Mouse (Mus musculus): ENCODE measurements around the gene Epn1.

Gene Epn1

GRCm38 (mm10) chr7:5080010-5080751 is at the start of gene Epn1:
Gene Epn1 (plus strand): TSS chr7:5080235.
- peak; percentile 97 for DNase-seq

- DNase-seq, result no peak
Observed at GRCm38 (mm10) chr7:5030554-5031275, 49.3 kb upstream of the Epn1 start.

GRCm38 (mm10) chr7:5031496-5031895 is 48.5 kb upstream of the Epn1 start:
- no peak for DNase-seq

DNA sequence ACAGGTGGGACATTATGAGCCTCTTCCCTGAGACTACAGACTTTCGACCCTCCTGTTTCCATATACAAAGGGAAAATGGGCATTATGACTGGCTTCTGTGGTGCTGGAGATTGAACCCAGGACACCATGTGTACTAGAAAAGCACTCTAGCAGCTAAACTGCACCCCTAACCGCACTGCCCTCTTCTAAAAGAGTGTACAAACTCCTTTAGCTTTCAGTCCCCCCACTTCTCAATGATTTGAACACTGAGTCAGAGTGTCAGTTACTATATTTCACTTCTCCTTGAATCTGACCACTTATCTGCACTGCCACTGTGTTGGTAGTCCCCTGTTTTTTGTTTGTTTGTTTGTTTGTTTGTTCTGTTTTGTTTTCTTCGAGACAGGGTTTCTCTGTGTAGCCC is 46.2 kb upstream of the Epn1 start, which contains the start of gene 4632433K11Rik:
4632433K11Rik (plus strand) TSS at position 301 of the 400 bp plus-strand sequence.
- no peak for DNase-seq

- no peak for DNase-seq
Observed at GRCm38 (mm10) chr7:5035628-5036027, 44.4 kb upstream of the Epn1 start.

DNA sequence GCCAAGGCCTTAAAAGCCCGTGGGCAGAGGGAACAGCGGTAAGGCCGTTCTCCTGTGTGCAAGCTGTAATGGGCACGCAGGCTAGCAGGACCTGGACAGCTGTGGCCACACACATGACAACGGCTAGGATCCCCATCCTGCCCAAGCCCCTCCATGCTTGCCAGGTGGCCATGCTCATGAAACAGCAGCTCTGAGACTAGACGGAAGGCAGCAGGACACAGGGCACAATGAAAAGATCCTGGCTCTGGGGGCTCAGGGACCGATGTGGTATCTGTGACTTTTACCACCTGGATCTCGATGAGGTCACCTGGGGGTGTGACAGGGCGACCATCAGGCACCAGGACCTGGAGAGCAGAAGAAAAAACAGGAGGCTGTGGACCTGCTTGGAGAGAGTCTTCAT is 43.9 kb upstream of the Epn1 start:
- DNase-seq, result no peak

GRCm38 (mm10) chr7:5037026-5037425 is 43.0 kb upstream of the Epn1 start:
- no peak for DNase-seq

DNA sequence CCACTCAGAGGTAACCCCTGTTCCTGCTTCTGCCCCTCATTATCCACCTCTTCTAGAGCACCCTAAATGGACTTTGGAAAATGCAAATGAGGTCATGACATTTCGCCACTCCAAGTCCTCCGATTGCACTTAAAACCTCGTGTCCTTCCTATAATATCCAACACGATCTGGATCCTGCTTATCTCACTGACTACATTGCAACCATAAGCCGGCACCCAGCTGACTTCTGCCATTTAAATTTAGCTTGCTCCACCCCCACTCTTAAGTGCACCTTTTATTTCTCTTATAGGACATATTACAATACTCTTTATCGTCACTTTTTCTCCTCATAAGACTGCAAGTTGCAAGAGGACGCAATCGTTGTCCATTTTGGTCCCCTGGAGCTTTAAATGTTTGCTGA is 42.6 kb upstream of the Epn1 start:
- no peak for DNase-seq

DNA sequence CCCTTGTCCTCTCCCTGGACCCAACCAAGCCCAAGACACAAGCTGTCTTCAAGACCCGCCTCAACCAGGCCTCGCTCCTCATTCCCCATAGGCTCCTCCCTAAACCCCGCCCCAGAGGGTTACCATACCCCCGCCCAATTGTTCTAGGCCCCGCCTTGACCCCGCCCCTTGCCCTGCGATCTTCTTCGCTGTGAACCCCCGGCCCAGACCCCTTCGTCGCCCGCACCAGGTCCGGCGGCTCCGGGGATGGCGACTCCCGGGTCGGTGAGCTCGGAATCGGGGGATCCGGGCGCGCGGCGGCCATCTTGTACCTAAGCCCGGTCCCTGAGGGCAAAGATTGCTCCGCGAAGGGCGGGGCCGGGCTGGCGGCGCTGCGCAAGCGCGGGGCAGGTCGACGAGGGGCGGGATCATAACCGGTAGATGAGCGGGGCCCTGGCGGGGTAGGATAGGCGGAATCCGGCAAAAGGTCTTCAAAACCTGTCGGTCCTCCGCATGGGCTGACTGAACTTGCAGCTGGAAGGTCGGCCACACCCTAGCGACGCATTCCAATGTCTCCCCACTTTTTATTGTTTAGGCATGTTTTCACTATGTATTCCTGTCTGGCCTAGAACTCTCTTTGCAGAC is 41.8 kb upstream of the Epn1 start, which contains the start of gene Zfp784:
Zfp784 (minus strand) TSS at position 338 of the 624 bp plus-strand sequence.
- DNase-seq, result peak; percentile 96

GRCm38 (mm10) chr7:5038940-5039339 is 41.1 kb upstream of the Epn1 start:
- DNase-seq, result no peak

DNA sequence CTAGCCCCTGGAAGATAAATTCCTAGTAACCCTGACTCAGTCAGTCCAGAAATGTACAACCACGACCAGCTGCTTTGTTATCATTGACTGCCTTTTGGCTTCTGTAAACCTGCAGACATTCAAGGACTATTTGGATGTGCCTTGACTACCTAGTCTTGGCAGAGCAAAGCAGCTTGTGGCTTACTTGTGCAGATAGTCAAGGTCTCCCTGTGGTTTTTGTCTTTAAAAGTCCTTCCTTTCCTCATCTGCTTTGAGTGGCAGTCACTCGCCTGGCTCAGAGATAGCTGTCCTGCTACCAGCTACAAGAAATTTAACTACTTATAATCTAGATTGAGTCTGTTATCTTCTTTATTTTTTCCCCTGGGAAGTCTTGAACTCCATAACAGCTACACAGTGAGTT is 35.1 kb upstream of the Epn1 start:
- no peak for DNase-seq

DNA sequence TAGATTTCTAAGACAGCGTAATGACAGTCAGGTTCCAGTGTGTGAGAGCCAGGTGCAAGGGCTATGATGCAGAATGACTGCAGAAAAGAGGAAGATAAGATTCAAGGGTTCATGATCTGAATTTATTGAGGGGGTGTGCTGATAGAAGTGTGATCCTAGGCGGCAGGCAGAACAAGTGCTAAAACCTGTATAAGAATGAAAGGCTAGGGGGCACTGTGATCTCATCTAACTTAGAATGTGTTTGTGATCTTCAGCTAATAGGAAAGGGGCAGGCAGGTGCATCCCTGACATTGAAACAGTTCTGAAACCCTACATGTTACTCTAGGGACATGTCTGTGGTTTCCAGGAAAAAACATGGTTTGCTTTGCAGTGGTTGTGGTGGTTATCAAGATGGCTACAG is 33.9 kb upstream of the Epn1 start:
- no peak for DNase-seq

DNA sequence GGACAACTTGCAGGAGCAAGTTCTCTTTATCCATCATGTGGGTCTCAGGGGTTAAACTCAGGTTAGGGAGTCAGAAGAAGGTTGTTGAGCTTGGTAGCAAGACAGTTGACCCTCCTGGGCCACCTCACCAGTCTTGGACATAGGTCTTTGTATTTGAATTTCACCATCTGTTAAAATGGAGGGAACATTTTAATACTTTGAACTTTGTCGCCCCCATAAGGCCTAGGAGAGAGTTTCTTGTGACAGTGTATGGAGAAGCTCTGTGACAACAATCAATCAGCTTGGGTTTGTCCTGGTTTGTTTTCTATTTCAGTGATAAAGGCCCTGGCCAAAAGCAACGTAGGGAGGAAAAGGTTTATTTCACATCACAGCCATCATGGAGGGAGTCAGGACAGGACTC is 32.7 kb upstream of the Epn1 start:
- DNase-seq, result peak; percentile 61

- peak; percentile 72 for DNase-seq
Observed at GRCm38 (mm10) chr7:5051193-5052192, 28.5 kb upstream of the Epn1 start, which contains the start of gene Zfp580. Gene Zfp580 (plus strand): TSS chr7:5051538.

GRCm38 (mm10) chr7:5052438-5052837 is 27.6 kb upstream of the Epn1 start:
- no peak for DNase-seq

DNA sequence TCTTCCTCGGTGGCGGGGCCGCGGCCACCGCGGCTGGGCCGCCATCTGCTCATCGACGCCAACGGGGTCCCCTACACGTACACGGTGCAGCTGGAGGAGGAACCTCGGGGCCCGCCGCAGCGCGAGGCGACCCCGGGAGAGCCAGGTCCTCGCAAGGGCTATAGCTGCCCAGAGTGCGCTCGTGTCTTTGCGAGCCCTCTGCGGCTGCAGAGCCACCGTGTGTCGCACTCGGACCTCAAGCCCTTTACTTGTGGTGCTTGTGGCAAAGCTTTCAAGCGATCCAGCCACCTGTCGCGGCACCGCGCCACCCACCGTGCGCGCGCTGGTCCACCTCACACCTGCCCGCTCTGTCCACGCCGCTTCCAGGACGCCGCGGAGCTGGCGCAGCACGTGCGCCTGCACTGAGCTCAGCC is 27.1 kb upstream of the Epn1 start:
- no peak for DNase-seq

GRCm38 (mm10) chr7:5053456-5054179 is 26.4 kb upstream of the Epn1 start:
- DNase-seq, result no peak

- no peak for DNase-seq
Observed at GRCm38 (mm10) chr7:5056651-5057263, 23.3 kb upstream of the Epn1 start.

DNA sequence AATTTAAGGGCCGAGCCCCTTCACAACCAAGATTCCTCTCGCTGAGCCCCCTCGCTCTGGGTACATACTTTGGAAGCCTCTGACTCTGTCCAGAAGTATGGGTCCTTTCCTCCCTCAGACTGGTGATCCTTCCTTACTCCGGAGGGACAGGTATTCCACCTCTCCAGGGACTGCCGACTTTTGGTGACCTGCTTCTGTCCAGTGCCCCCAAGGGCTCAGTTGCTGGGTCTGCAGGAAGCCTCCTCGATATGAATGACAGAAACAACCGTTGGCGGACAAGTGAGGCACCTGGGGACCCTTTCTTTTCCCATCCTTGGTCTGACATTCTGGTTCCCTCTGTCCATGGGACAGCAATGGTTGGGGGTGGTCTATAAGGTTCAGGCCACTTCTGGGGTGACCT is 22.7 kb upstream of the Epn1 start:
- DNase-seq, result no peak

GRCm38 (mm10) chr7:5057804-5058203 is 22.2 kb upstream of the Epn1 start:
- no peak for DNase-seq

DNA sequence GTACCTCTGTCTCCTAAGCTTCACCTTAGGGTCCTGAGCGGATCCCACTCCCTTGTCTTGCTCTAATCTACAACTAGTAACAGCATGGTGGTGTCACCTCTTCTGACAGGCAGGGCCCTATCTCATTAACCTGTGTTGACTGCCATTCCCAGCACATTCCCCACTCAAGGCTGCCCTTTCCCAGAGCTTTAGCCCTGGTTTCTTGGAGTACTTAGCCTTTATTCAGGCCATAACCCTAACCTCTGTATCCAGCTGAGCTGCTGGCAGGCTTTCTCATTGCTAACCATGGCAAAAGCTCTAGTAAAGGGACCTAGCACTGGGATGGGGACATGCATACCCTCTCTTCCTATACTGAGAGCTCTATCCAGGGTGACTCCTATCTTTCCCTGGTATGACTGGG is 21.4 kb upstream of the Epn1 start:
- DNase-seq, result no peak

Data from kidney, adult 9 months (tissue).